Mouse (Mus musculus) stomach, embryonic 16.5 days (tissue): ENCODE data around the gene Casz1. TPM values are rescaled to one million over a fixed set of nuclear protein-coding genes. Genes with fewer than 3 reads are reported as not detected.
A peak's percentile ranks its signal among the peaks of the same experiment; 100 is the strongest.

Experiments
- ATAC-seq: fragments of 200-750 bp; cut with Nextera tagmentation; 2 replicates; pipeline ENCODE4 v1.8.0; 2017; ENCODE audit warnings: moderate number of reproducible peaks, moderate TSS enrichment; ENCODE audit not compliant: insufficient read depth, low FRiP score
- H3K27ac ChIP-seq: fragments of 300-500 bp; sonication (generic); 2 replicates; pipeline ENCODE4 v1.5.1; 2014; ENCODE audit warnings: low read length
- H3K27me3 ChIP-seq: fragments of 300-500 bp; sonication (generic); 2 replicates; pipeline ENCODE4 v1.6.1; 2014; ENCODE audit warnings: low read length, control low read depth, mixed read lengths; ENCODE audit not compliant: control insufficient read depth, insufficient read depth
- H3K36me3 ChIP-seq: fragments of 300-500 bp; sonication (generic); 2 replicates; pipeline ENCODE4 v1.6.1; 2014; ENCODE audit warnings: low read length; ENCODE audit not compliant: control insufficient read depth, insufficient read depth
- H3K4me1 ChIP-seq: fragments of 300-500 bp; sonication (generic); 2 replicates; pipeline ENCODE4 v1.6.1; 2014; ENCODE audit warnings: low read length, control low read depth, mixed read lengths; ENCODE audit not compliant: control insufficient read depth, insufficient read depth
- H3K4me2 ChIP-seq: fragments of 300-500 bp; sonication (generic); 2 replicates; pipeline ENCODE4 v1.6.1; 2014; ENCODE audit warnings: low read depth, low read length, mixed read lengths
- H3K4me3 ChIP-seq: fragments of 300-500 bp; sonication (generic); replicated peaks from 2 replicates; pipeline ENCODE4 v1.5.1; 2014; ENCODE audit warnings: mild to moderate bottlenecking, low read length
- H3K9ac ChIP-seq: fragments of 300-500 bp; sonication (generic); 2 replicates; pipeline ENCODE4 v1.6.1; 2014; ENCODE audit warnings: low read length
- H3K9me3 ChIP-seq: fragments of 300-500 bp; sonication (generic); replicated peaks from 2 replicates; pipeline ENCODE4 v1.6.1; 2016; ENCODE audit warnings: low read length, control low read depth; ENCODE audit not compliant: control insufficient read depth
- WGBS: fragments of 180-500 bp; shearing (Covaris S2); extraction: QIAGEN DNeasy Blood & Tissue Kit; methylation state at CpG from one replicate; pipeline ENCODE4 v1.1.7; 2014; 5-methylcytosine and 5-hydroxymethylcytosine counted together
- polyA plus RNA-seq: library from polyadenylated mRNA; unstranded; fragments of >200 nt; fragmentation: Nextera tagmentation; extraction: Ambion mirVana; gene quantifications from 2 replicates; pipeline ENCODE4 v1.2.1, GENCODE M21; 2015

Casz1 gene
- polyA plus RNA-seq, 1 experiment from 2014 or later, result 9.9 TPM

DNA sequence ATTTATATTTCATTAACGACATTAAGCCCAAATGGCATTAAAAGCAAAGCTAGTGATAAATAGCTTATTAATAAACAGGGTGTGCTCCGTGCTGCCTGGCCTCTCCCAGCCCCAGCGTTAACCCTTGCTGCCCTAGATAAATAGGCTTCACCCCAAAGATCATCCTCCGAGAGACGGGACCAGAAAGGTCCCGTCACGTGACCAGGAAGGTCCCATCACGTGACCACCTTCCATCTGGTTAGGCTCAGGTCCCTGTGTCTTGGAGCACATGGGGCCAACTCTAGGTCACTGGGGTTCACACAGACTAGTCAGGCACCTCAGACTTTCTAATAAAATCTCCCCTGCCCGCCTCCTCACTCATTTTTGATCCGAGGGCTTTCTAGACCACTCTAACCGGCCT lies 42.5 kb downstream of the Casz1 start:
- H3K27me3 ChIP-seq, result no peaks in the 10 kb centered on the region
- peak overlapping the region; percentile 36 for H3K4me2 ChIP-seq
- no peak for ATAC-seq
- H3K36me3 ChIP-seq, result no peaks in the 10 kb centered on the region
- peaks cover 7% of the 10 kb centered on the region for H3K4me1 ChIP-seq
- 53% methylated on average over 11 of the region's 11 CpGs for WGBS
- no peak overlapping the region for H3K4me3 ChIP-seq
- H3K27ac ChIP-seq, result no peak overlapping the region
- H3K9ac ChIP-seq, result no peak overlapping the region
- H3K9me3 ChIP-seq, result no peaks in the 10 kb centered on the region

DNA sequence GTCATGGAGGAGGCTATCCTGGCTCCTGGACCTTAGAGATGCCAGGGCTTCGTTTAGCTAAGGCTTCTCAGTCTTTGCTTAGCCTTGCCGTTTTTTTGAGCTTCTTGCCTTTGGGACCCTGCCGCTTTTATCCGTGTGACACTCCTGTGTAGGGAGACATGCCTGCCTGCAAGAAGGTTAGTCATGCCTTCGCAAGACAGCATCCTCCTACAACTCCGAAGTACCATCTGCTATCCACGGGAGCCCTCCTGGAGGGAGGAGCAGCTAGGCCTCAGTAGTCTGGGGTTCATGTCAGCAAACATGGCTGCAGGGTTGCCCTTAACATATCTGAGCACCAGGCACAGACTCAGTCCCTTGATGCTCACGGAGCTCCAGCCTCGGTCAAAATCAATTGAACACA lies 43.4 kb downstream of the Casz1 start:
- Histone ChIP-seq H3K27me3 (no peaks in the 10 kb centered on the region), H3K4me3 (no peak overlapping the region), H3K4me1 (peaks cover 14% of the 10 kb centered on the region), H3K9ac (no peak overlapping the region), H3K36me3 (no peaks in the 10 kb centered on the region), H3K27ac (no peak overlapping the region), H3K9me3 (no peaks in the 10 kb centered on the region), H3K4me2 (no peak overlapping the region)
- ATAC-seq, result no peak
- WGBS, result 88% methylated on average over 9 of the region's 9 CpGs

DNA sequence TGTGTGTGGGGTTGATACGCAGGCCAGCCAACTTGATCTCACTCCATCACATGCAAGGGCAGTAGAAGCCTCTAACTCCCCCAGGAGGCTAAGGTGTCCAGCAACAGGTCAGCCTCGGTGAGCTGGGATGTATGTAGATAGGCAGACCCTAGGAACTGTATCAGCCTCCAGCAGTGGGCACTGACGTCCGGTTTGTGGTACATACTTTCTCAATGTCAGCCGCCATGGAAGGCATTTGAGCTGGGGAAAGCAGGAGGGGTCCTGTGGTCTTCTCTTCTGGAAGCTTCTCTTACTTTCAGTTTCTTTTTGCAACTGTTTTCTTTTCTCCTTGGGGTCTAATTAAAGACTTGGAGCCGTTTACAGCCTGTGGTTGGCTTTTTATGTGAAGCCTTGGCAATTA lies 45.2 kb downstream of the Casz1 start:
- ATAC-seq, result no peak
- no peaks in the 10 kb centered on the region for H3K27me3 ChIP-seq
- H3K4me3 ChIP-seq, result no peak overlapping the region
- WGBS, result 76% methylated on average over 6 of the region's 6 CpGs
- no peak overlapping the region for H3K27ac ChIP-seq
- H3K36me3 ChIP-seq, result no peaks in the 10 kb centered on the region
- peaks cover 14% of the 10 kb centered on the region for H3K4me1 ChIP-seq
- H3K4me2 ChIP-seq, result no peak overlapping the region
- no peaks in the 10 kb centered on the region for H3K9me3 ChIP-seq
- no peak overlapping the region for H3K9ac ChIP-seq

DNA sequence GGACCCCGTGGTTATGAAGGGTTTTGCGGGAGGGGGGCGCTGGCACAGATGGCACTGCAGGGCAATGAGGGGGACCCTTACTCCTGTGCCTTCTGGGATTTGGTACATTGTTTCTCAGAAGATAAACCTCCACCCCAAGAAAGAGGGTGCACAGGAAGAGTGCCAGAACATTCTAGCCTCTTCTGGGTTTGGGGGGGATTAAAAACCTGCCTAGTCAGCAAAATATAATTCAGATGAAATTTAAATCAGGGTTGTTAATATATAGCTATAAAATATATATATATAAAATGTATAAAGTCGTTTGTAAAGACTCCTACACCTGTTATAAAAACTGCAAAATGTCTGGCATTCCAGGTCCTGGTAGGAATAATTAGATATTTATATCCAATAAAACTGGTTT lies 48.8 kb downstream of the Casz1 start:
- Histone ChIP-seq H3K27me3 (no peaks in the 10 kb centered on the region), H3K27ac (no peak overlapping the region), H3K9me3 (no peaks in the 10 kb centered on the region), H3K4me1 (peaks cover 17% of the 10 kb centered on the region; the same call in 1 of the 2 replicates), H3K36me3 (no peaks in the 10 kb centered on the region), H3K4me3 (no peak overlapping the region), H3K9ac (no peak overlapping the region), H3K4me2 (no peak overlapping the region)
- ATAC-seq, result no peak
- 74% methylated on average over 4 of the region's 4 CpGs for WGBS

DNA sequence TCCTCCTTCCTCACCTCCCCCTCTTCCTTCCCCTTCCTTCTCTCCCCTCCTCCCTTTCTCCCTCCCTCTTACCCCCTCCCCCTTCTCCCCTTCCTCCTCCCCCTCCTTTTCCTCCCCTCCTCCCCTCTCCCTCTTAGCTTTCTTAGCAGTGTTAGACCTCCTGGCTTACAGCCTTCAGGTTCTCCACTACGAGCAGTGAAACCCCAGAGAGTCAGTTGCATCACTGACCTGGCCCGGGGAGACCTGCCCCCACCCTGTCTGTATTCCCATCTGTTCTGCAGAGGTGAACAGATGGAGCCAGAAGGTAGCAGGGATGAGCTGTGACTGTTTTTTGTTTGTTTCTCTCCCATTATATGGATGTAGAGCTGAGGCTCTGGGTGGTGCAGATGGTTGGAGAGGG lies 49.9 kb downstream of the Casz1 start:
- 15% methylated on average over 2 of the region's 2 CpGs for WGBS
- H3K9me3 ChIP-seq, result no peaks in the 10 kb centered on the region
- ATAC-seq, result no peak

DNA sequence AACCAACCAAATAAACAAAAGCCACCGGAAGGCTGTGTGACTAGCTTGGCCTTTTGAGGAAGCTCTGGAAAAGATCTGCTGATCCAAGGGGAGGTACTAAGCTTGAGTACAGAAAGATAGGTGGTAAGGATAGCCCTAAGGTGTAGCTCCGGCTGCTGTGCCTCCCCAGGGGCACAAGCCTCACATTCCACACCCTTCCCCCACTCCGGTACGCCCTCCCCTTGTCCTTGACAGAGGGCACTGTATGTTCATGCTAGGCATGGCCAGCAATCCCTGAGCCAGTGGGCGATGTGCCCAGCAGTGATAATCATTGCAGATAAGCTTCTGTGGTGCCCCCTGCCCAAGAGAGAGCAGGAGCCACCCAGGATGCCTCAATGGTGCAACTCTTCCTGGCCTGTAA lies 51.3 kb downstream of the Casz1 start:
- Histone ChIP-seq H3K4me3 (no peak overlapping the region), H3K27me3 (peaks cover 6% of the 10 kb centered on the region; the same call in 1 of the 2 replicates), H3K4me1 (peaks cover 26% of the 10 kb centered on the region), H3K27ac (no peak overlapping the region), H3K4me2 (no peak overlapping the region), H3K9me3 (no peaks in the 10 kb centered on the region), H3K36me3 (no peaks in the 10 kb centered on the region), H3K9ac (no peak overlapping the region; the same call in 1 of the 2 replicates)
- no peak for ATAC-seq
- 80% methylated on average over 5 of the region's 5 CpGs for WGBS

More for the DNA sequence above, 49.9 kb downstream of the Casz1 start:
- no peak overlapping the region for H3K4me3 ChIP-seq
- no peak overlapping the region for H3K27ac ChIP-seq
- peaks cover 19% of the 10 kb centered on the region; the same call in 1 of the 2 replicates for H3K4me1 ChIP-seq
- H3K36me3 ChIP-seq, result no peaks in the 10 kb centered on the region
- H3K27me3 ChIP-seq, result 0 out of 2 replicates have a peak, but pooled peaks cover 2% of the 10 kb centered on the region
- no peak overlapping the region for H3K9ac ChIP-seq
- H3K4me2 ChIP-seq, result no peak overlapping the region

DNA sequence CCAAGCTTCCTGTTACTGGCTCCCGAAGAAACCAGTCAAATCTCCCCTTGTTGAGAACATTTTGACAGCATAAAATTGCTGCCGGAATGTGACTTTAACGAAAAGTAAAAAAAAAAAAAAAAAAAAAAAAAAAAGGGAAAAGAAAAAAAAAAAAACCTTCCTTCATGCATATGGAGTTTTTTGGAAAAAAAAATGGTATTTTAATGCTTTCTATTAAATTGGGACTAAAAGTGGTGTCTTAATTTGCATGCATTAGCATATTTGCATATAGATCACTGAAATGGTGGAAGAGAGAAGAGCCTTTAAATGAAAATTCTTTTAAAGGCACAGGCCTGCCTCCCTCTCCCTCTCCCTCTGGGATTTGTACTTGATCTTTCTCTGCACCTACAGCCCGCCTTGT lies 52.0 kb downstream of the Casz1 start:
- Histone ChIP-seq H3K9me3 (no peaks in the 10 kb centered on the region), H3K9ac (no peak overlapping the region), H3K4me3 (no peak overlapping the region), H3K27ac (no peak overlapping the region), H3K4me1 (peaks cover 26% of the 10 kb centered on the region), H3K27me3 (peaks cover 6% of the 10 kb centered on the region; the same call in 1 of the 2 replicates), H3K36me3 (no peaks in the 10 kb centered on the region), H3K4me2 (no peak overlapping the region)
- WGBS, result 79% methylated on average over 4 of the region's 4 CpGs
- ATAC-seq, result no peak

DNA sequence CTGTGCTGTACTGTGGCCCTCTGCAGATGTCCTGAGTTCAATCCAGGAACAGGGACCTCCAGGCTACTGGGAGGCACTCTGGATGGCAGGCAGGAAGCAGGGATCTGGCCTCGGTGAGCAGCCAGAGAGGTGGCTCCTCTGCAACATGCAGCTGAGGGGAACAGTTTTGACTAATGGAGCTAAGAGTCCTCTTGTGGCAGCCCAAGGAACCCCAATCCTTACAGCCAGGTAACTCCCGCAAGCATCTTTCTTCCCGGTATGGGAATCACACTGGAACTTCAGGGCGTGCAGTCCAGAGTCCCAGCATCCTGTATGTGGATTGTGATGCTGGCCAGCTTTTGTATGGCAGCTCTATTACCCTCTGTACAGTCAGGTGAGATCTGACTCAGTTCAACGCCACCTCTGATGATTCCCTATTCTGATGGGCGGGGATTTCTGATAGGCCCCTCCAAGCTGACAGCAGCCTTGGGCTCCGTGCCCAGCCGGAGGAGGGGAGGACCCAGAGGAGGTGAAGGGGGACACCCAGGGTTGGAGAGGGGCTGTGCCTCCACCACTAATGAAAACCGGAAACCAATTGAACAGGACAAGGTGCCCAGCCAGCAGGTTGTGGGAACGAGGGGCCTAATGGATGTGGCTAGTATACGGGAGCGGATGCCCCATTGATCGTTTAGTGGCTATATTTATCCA lies 53.3 kb downstream of the Casz1 start:
- H3K4me1 ChIP-seq, result peaks cover 17% of the 10 kb centered on the region
- H3K4me3 ChIP-seq, result no peak overlapping the region
- peak overlapping the region; percentile 58; the same call in 1 of the 2 replicates for H3K27ac ChIP-seq
- peak; percentile 31; the same call in 1 of the 2 replicates for ATAC-seq
- H3K4me2 ChIP-seq, result no peak overlapping the region
- peaks cover 6% of the 10 kb centered on the region; the same call in 1 of the 2 replicates for H3K27me3 ChIP-seq
- no peaks in the 10 kb centered on the region for H3K9me3 ChIP-seq
- H3K9ac ChIP-seq, result peak overlapping the region; percentile 19; the same call in 1 of the 2 replicates
- no peaks in the 10 kb centered on the region for H3K36me3 ChIP-seq
- WGBS, result 69% methylated on average over 13 of the region's 13 CpGs

DNA sequence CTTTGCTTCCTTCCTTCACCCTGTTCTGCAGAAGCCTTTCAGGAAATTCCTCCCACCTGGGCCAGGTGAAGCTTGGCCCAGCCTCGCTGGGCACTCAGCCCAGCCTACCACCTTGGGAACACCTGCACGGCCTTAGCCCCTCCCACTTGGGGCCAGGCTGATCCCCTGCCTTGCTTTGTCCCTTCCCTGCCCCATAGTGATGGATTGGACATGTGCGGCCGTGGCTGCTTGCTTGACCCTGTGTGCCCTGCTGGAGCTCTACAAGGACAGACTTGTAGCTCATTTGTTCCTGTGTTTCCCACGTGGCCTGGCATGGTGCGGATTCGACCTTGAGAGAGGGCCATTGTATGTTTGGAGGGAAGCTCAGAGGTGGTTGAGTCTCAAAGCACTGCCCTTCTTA lies 54.0 kb downstream of the Casz1 start:
- peaks cover 6% of the 10 kb centered on the region; the same call in 1 of the 2 replicates for H3K27me3 ChIP-seq
- peak; percentile 90 for ATAC-seq
- H3K36me3 ChIP-seq, result no peaks in the 10 kb centered on the region
- WGBS, result 55% methylated on average over 7 of the region's 7 CpGs
- H3K4me1 ChIP-seq, result peaks cover 17% of the 10 kb centered on the region
- no peak overlapping the region for H3K9ac ChIP-seq
- H3K27ac ChIP-seq, result peak overlapping the region; percentile 58; the same call in 1 of the 2 replicates
- no peak overlapping the region for H3K4me3 ChIP-seq
- no peaks in the 10 kb centered on the region for H3K9me3 ChIP-seq
- no peak overlapping the region for H3K4me2 ChIP-seq
